Mouse (Mus musculus): ENCODE data around the gene Psmg3.

GRCm38 (mm10) chr5:139829384-139829783 is 2.7 kb upstream of the Psmg3 start:
- TF ChIP-seq CTCF (IDR thresholded peaks at IDR 0.05; ENCODE audit: borderline replicate concordance, insufficient read depth, low read length) (no peak), POLR2A (IDR thresholded peaks at IDR 0.05; ENCODE audit: low read depth, low read length) (no peak)

Data from embryonic fibroblast, embryonic 13.5 days (primary cell).